Mouse (Mus musculus) heart, adult 2 months (tissue): ENCODE data around the gene Msl2.

Experiments used
- CTCF ChIP-seq: fragments of 200-600 bp; IDR thresholded peaks from 2 replicates; pipeline ENCODE4 v1.8.1; 2022; ENCODE audit warnings: antibody characterized with exemption, mild to moderate bottlenecking, moderate library complexity
- EP300 ChIP-seq: fragments of 200-500 bp; IDR thresholded peaks from 2 replicates; pipeline ENCODE4 v1.6.1; 2011; ENCODE audit warnings: low read depth, low read length, control low read depth; ENCODE audit not compliant: insufficient read depth
- POLR2A ChIP-seq: fragments of 200-500 bp; IDR thresholded peaks from 2 replicates; pipeline ENCODE4 v1.6.1; 2011; ENCODE audit warnings: mild to moderate bottlenecking, low read depth, low read length, control low read depth; ENCODE audit not compliant: insufficient read depth

GRCm38 (mm10) chr9:101114182-101114884 lies 40.4 kb downstream of the Msl2 start:
- TF ChIP-seq CTCF (no peak), POLR2A (no peak), EP300 (no peak)
